Mouse (Mus musculus): ENCODE results near the gene Map1lc3b.
A peak's percentile ranks its signal among the peaks of the same experiment; 100 is the strongest.
"Not testable (repeated sequence)": the region's sequence is repeated elsewhere in the genome, so short reads cannot be mapped to it uniquely, and the experiment has no call there.

The Map1lc3b gene

DNA sequence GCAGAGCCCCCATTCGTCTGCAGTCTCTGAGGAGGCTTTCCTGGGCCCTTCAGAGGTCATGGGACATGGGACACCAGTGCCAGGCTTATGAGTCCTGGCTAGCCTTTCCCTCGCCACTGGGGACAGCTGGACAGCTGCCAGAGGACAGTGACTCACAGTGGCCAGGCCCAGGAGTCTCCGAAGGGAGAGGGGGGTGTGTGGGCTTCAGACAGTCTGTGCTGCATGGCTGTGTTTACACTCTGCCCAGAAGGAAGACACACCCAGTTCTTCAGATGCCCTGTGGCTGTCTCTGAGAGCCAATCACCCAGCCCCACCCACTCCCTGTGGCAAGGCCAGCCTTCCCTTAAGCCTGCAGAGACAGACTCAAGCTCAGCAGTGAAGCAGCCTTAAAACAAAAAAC, 16.9 kb upstream of the Map1lc3b start:
- DNase-seq (ENCODE audit: extremely low spot score), result no peak

DNA sequence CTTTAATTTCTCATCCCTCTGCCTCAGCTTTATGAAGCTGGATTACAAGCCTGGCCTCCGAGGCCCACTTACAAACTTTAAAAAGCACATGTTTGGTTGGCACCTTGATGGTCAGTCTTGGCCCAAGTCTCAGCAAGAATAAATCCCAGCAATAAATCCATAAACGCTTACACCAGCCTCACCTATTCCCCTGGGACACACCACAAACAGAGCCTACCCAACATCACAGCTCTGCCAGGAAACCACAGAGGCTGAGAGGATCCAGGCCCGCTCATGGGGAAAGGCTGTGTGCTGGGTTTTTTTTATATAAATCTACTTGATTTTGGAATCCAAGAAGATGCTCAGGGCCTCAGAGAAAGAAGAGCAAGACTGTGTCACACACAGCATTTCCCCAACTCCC, 14.5 kb upstream of the Map1lc3b start:
- no peak for DNase-seq (ENCODE audit: extremely low spot score)

DNA sequence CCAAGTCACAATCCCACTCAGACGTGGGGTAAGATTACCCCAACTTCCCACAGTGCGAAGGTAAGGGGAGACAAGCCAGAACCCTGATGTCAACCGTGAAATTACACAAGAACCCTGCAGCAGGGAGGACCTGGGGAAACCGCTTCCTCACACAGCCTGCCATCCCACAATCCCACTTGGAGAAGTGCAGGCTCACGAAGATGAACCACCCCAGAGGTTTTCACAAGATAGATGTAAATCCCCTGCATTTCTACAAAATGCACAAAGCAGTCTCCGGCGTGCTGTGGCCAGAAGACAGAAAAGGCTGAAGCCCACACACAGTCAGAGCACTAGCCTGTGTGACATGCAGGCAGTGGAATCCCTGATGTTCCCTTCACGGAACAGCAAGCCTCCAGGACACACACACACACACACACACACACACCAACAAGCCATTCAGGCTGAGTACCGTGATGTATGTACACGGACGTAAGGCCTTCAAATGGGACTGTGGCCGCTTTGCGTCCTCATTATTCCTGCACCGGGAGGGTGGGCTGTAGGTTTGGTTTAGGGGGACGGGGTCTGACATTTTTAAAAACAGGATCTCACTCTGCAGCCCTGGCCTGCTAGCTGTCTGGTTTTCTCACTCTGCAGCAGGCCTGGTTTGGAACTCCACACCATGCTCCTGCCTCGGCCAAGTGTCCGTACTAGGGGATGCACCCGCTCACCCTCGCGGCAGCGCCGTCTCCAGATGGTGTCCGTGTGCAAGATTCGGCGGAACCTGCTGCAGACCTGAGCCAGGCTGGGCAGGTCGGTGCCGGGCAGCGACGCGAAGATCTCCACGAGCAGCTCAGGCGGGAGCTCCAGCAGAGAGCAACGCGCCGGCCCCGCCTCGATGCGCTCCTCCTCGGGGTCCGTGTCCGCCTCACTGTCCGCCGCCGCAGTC, 12.1 kb upstream of the Map1lc3b start:
- DNase-seq (ENCODE audit: extremely low spot score), result peak; percentile 41

GRCm38 (mm10) chr8:121578676-121579451, 11.3 kb upstream of the Map1lc3b start, which contains the start of gene Fbxo31:
Fbxo31 (minus strand) TSS chr8:121578806.
- peak; percentile 99 for DNase-seq (ENCODE audit: extremely low spot score)

GRCm38 (mm10) chr8:121580465-121580864, 9.7 kb upstream of the Map1lc3b start:
- no peak for DNase-seq (ENCODE audit: extremely low spot score)

DNA sequence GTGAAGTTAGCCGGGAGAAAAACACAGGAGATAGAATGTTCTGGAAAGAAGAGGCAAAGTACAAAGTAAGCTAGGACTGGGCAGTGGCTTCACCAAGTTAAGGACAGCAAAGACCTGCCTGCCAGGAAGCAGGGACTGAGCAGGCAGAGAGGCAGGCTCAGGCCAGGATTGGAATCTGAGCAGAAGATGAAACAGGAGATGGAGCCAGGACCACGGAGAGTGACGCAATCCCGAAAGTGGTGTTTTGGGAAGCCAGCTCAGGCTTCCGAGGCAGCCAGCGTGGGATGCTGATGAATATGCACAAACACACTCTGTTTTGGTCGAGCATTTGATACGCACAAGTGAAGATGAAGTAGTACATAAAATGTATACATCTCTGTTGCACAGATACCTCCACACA, 6.5 kb upstream of the Map1lc3b start:
- DNase-seq (ENCODE audit: extremely low spot score), result no peak

DNA sequence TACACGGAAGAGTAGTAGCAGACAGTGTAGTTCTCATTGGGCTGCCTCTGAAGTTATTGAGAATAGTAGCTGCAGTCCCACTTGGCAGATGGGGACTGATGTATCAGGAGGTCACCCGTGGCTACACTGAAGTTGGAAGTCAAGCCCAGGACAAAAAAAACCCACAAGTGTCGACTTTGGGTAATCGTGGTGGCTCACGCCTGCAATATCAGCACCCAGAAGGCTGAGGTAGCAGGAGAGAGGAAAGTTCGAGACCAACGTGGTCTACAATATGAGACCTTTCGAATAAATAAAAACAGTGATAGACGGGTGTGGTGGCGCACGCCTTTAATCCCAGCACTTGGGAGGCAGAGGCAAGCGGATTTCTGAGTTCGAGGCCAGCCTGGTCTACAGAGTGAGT, 5.4 kb upstream of the Map1lc3b start:
- DNase-seq (ENCODE audit: extremely low spot score), result no peak

GRCm38 (mm10) chr8:121585159-121585825, 4.9 kb upstream of the Map1lc3b start:
- DNase-seq (ENCODE audit: extremely low spot score), result peak; percentile 96

- DNase-seq (ENCODE audit: extremely low spot score), result no peak
These were observed 1.4 kb upstream of the Map1lc3b start for GRCm38 (mm10) chr8:121588750-121589149.

GRCm38 (mm10) chr8:121589205-121589726, 895 bp upstream of the Map1lc3b start:
- no peak for DNase-seq (ENCODE audit: extremely low spot score)

DNA sequence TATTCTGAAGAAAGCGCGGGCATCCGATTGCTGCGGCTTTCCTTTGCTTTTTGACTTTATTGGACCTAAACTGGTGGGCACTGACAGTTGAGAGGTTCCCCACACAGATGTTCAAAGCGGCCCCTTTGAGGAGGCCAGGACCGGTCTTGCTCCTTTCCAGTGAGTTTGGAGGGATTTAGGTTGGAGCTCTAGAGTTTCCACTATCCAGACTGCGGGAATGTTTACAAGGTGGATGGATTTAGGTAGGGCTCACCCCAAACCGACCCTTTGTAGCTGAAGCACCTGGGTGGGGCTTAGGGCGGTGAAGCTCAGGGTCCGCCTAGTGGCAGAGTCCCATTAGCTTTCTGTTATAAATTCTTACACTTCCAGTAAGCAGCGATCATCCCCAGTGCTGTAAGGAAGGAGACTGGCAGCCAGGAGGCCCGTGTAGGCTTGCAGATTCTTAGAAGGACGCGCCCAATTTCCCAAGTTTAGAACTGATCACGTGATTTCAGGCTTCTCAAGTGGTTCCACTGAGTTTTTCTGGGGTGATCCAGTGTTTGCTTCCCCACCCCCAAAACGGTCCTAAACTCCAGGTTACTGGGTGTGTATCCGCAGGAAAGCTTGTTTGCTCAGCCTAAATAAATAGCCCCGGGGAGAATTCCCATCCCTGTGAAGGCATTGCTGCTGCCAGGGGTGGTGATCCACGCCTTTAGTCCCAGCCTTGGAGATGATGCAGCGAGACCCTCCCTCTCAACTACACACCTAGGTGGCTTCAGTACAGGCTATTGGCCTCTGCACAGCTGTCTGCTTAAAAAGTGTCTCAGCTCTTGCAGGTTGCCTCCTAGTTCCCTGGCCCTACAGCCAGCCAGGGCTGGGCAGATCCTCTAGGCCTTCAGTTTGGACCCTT, 1.3 kb downstream of the Map1lc3b start:
- peak; percentile 33 for DNase-seq (ENCODE audit: extremely low spot score)

- no peak for DNase-seq (ENCODE audit: extremely low spot score)
These were observed 3.1 kb downstream of the Map1lc3b start for GRCm38 (mm10) chr8:121593293-121593692.

- no peak for DNase-seq (ENCODE audit: extremely low spot score)
These were observed 3.8 kb downstream of the Map1lc3b start for GRCm38 (mm10) chr8:121593983-121594382.

GRCm38 (mm10) chr8:121597492-121597891, 7.3 kb downstream of the Map1lc3b start:
- DNase-seq (ENCODE audit: extremely low spot score), result not testable (repeated sequence)

DNA sequence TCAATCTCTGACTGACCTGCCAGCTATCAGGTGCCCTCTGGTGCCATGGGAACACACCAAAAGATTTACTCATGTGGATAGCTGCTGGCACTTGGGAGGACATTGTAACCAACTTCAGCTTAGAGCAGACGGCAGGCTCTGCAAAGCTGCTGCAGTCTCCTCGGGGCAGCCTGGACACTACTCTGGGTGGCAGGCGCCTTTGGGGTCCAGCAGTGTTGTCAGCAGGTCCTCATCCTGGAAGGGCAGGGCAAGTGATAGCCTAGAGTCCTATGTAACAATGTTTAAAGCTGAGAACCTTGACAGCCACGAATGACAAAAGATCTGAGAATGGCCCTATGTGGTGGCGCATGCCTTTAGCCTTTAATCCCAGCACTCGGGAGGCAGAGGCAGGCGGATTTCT, 8.0 kb downstream of the Map1lc3b start:
- no peak for DNase-seq (ENCODE audit: extremely low spot score)

GRCm38 (mm10) chr8:121598892-121599291, 8.7 kb downstream of the Map1lc3b start:
- DNase-seq (ENCODE audit: extremely low spot score), result peak; percentile 74

DNA sequence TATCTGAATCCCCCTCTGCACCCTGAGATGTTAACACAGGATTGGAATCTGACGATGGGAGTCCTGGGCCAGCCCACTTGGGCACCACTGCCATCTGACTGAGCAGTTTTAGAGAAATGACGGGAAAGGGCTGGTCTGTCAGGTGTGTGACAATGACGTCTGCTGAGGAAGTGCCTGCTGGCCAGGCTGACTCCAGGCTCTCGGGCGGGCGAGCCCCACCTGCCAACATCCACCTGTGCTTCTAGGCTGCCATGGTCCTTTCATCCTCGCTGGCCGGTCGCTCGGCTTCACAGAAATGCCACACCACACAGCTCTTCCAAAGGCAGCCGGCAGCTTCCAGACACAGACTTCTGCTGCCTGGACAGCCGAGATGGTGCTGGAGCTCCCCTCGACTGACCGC, 9.7 kb downstream of the Map1lc3b start:
- DNase-seq (ENCODE audit: extremely low spot score), result no peak

GRCm38 (mm10) chr8:121602411-121602810, 12.2 kb downstream of the Map1lc3b start:
- no peak for DNase-seq (ENCODE audit: extremely low spot score)

GRCm38 (mm10) chr8:121602860-121603259, 12.7 kb downstream of the Map1lc3b start:
- peak; percentile 63 for DNase-seq (ENCODE audit: extremely low spot score)

DNA sequence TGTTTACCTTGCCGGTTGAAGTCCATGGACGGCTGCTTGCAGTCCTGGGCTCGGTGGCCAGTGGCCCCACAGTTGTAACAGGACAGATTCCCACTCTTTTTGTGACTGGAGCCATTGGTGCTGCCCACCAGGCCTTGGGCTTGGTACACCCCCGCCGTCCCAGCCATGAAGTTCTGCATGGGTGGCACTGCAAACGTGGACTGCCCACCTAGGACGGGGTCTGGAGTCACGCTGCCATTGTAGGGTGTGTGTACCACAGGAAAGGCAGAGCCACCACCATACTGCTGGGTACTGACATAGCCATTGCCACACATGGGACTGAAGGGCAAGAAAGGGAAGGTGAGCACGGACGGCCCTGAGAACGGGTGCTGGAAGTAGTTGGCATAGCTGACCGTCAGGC, 13.6 kb downstream of the Map1lc3b start:
- no peak for DNase-seq (ENCODE audit: extremely low spot score)

GRCm38 (mm10) chr8:121607661-121608060, 17.5 kb downstream of the Map1lc3b start:
- DNase-seq (ENCODE audit: extremely low spot score), result no peak
